Mouse (Mus musculus): ENCODE measurements around the gene Nedd9.

GRCm38 (mm10) chr13:41390698-41391097, 96.5 kb downstream of the Nedd9 start:
- TF ChIP-seq CTCF (IDR thresholded peaks at IDR 0.05; ENCODE audit: low read depth, low read length) (no peak), POLR2A (IDR thresholded peaks at IDR 0.05; ENCODE audit: borderline replicate concordance, low read depth, low read length) (no peak)

All from bone marrow macrophage, adult 2 months (primary cell).